Mouse (Mus musculus) limb, embryonic 10.5 days (tissue): Measurements from ENCODE around the gene BC030870. TPM values are rescaled to one million over a fixed set of nuclear protein-coding genes. Genes with fewer than 3 reads are reported as not detected.

Experiments used
- DNase-seq: peaks from one replicate; pipeline ENCODE4 v3.0.0-alpha.2; 2017; ENCODE audit warnings: low spot score
- H3K27ac ChIP-seq: fragments of 300-500 bp; sonication (generic); 2 replicates; pipeline ENCODE4 v1.5.1; 2016; ENCODE audit warnings: mild to moderate bottlenecking
- H3K27me3 ChIP-seq: fragments of 300-500 bp; sonication (generic); 2 replicates; pipeline ENCODE4 v1.6.1; 2016; ENCODE audit warnings: low read depth, mild to moderate bottlenecking; ENCODE audit not compliant: poor library complexity, severe bottlenecking
- H3K36me3 ChIP-seq: fragments of 300-500 bp; sonication (generic); 2 replicates; pipeline ENCODE4 v1.6.1; 2016; ENCODE audit warnings: mild to moderate bottlenecking, moderate library complexity
- H3K4me1 ChIP-seq: fragments of 300-500 bp; sonication (generic); 2 replicates; pipeline ENCODE4 v1.6.1; 2016
- H3K4me3 ChIP-seq: fragments of 300-500 bp; sonication (generic); 2 replicates; pipeline ENCODE4 v1.5.1; 2016; ENCODE audit warnings: mild to moderate bottlenecking, moderate library complexity
- H3K9me3 ChIP-seq: fragments of 300-500 bp; sonication (generic); replicated peaks from 2 replicates; pipeline ENCODE4 v1.6.1; 2016; ENCODE audit warnings: mild to moderate bottlenecking
- WGBS: fragments of 180-500 bp; shearing (Covaris S2); methylation state at CpG from one replicate; pipeline ENCODE4 v1.1.7; 2016; 5-methylcytosine and 5-hydroxymethylcytosine counted together
- polyA plus RNA-seq: library from polyadenylated mRNA; unstranded; fragments of >200 nt; fragmentation: Nextera tagmentation; extraction: Ambion mirVana; gene quantifications from 2 replicates; pipeline ENCODE4 v1.2.1, GENCODE M21; 2016

BC030870 gene
- polyA plus RNA-seq, 1 experiment from 2014 or later: not detected

- Histone ChIP-seq H3K4me3 (no peak overlapping the region), H3K27me3 (no peaks in the 10 kb centered on the region), H3K36me3 (no peaks in the 10 kb centered on the region), H3K9me3 (no peaks in the 10 kb centered on the region), H3K4me1 (no peaks in the 10 kb centered on the region), H3K27ac (no peak overlapping the region)
- DNase-seq: no peak
- WGBS: 95% methylated on average over 25 of the region's 25 CpGs
These were observed 21.2 kb downstream of the BC030870 start for GRCm38 (mm10) chr8:65107936-65108718.

GRCm38 (mm10) chr8:65104041-65104440 lies 25.3 kb downstream of the BC030870 start:
- Histone ChIP-seq H3K36me3 (no peaks in the 10 kb centered on the region), H3K9me3 (no peaks in the 10 kb centered on the region), H3K4me3 (no peak overlapping the region), H3K27ac (no peak overlapping the region), H3K4me1 (no peaks in the 10 kb centered on the region), H3K27me3 (no peaks in the 10 kb centered on the region)
- DNase-seq: no peak
- WGBS: 75% methylated on average over 4 of the region's 4 CpGs

GRCm38 (mm10) chr8:65103632-65104031 lies 25.7 kb downstream of the BC030870 start:
- Histone ChIP-seq H3K36me3 (no peaks in the 10 kb centered on the region), H3K4me3 (no peak overlapping the region), H3K27me3 (no peaks in the 10 kb centered on the region), H3K27ac (no peak overlapping the region), H3K9me3 (no peaks in the 10 kb centered on the region), H3K4me1 (no peaks in the 10 kb centered on the region)
- 97% methylated on average over 7 of the region's 7 CpGs for WGBS
- no peak for DNase-seq

GRCm38 (mm10) chr8:65099735-65100134 lies 29.6 kb downstream of the BC030870 start:
- no peaks in the 10 kb centered on the region for H3K4me1 ChIP-seq
- no peaks in the 10 kb centered on the region for H3K27me3 ChIP-seq
- H3K27ac ChIP-seq: no peak overlapping the region
- 77% methylated on average over 3 of the region's 3 CpGs for WGBS
- H3K36me3 ChIP-seq: no peaks in the 10 kb centered on the region
- H3K9me3 ChIP-seq: no peaks in the 10 kb centered on the region
- no peak for DNase-seq
- no peak overlapping the region for H3K4me3 ChIP-seq

- no peak overlapping the region for H3K27ac ChIP-seq
- H3K4me1 ChIP-seq: no peaks in the 10 kb centered on the region
- 81% methylated on average over 7 of the region's 7 CpGs for WGBS
- no peaks in the 10 kb centered on the region for H3K36me3 ChIP-seq
- no peaks in the 10 kb centered on the region for H3K27me3 ChIP-seq
- DNase-seq: no peak
- no peak overlapping the region for H3K4me3 ChIP-seq
- no peaks in the 10 kb centered on the region for H3K9me3 ChIP-seq
These were observed 31.5 kb downstream of the BC030870 start for GRCm38 (mm10) chr8:65097760-65098415.

GRCm38 (mm10) chr8:65089781-65090180 lies 39.6 kb downstream of the BC030870 start:
- Histone ChIP-seq H3K4me1 (no peaks in the 10 kb centered on the region), H3K9me3 (no peaks in the 10 kb centered on the region), H3K36me3 (no peaks in the 10 kb centered on the region), H3K4me3 (no peak overlapping the region), H3K27ac (no peak overlapping the region), H3K27me3 (no peaks in the 10 kb centered on the region)
- DNase-seq: no peak
- 83% methylated on average over 7 of the region's 7 CpGs for WGBS

- DNase-seq: no peak
- Histone ChIP-seq H3K36me3 (no peaks in the 10 kb centered on the region), H3K4me3 (no peak overlapping the region), H3K9me3 (no peaks in the 10 kb centered on the region), H3K27ac (no peak overlapping the region), H3K27me3 (no peaks in the 10 kb centered on the region), H3K4me1 (no peaks in the 10 kb centered on the region)
- WGBS: 91% methylated on average over 12 of the region's 12 CpGs
These were observed 41.2 kb downstream of the BC030870 start for GRCm38 (mm10) chr8:65088120-65088519.

GRCm38 (mm10) chr8:65087711-65088110 lies 41.7 kb downstream of the BC030870 start:
- DNase-seq: no peak
- no peak overlapping the region for H3K4me3 ChIP-seq
- H3K9me3 ChIP-seq: no peaks in the 10 kb centered on the region
- H3K27ac ChIP-seq: no peak overlapping the region
- H3K27me3 ChIP-seq: no peaks in the 10 kb centered on the region
- no peaks in the 10 kb centered on the region for H3K4me1 ChIP-seq
- whole genome bisulfite sequencing: 88% methylated on average over 8 of the region's 8 CpGs
- H3K36me3 ChIP-seq: no peaks in the 10 kb centered on the region

GRCm38 (mm10) chr8:65085680-65086079 lies 43.7 kb downstream of the BC030870 start:
- no peaks in the 10 kb centered on the region for H3K27me3 ChIP-seq
- DNase-seq: no peak
- H3K27ac ChIP-seq: no peak overlapping the region
- no peaks in the 10 kb centered on the region for H3K36me3 ChIP-seq
- H3K4me1 ChIP-seq: no peaks in the 10 kb centered on the region
- no peak overlapping the region for H3K4me3 ChIP-seq
- 83% methylated on average over 2 of the region's 2 CpGs for WGBS
- no peaks in the 10 kb centered on the region for H3K9me3 ChIP-seq

GRCm38 (mm10) chr8:65080731-65081130 lies 48.6 kb downstream of the BC030870 start:
- H3K4me3 ChIP-seq: no peak overlapping the region
- no peak for DNase-seq
- no peaks in the 10 kb centered on the region for H3K27me3 ChIP-seq
- H3K4me1 ChIP-seq: no peaks in the 10 kb centered on the region
- no peaks in the 10 kb centered on the region for H3K36me3 ChIP-seq
- H3K9me3 ChIP-seq: no peaks in the 10 kb centered on the region
- 90% methylated on average over 9 of the region's 9 CpGs for WGBS
- H3K27ac ChIP-seq: no peak overlapping the region

GRCm38 (mm10) chr8:65074733-65075132 lies 54.6 kb downstream of the BC030870 start, which contains the start of gene Gm10663:
Gene Gm10663 (plus strand): TSS chr8:65075033.
- Histone ChIP-seq H3K27ac (no peak within 1 kb of the TSS), H3K9me3 (no peaks in the 10 kb centered on the region), H3K4me1 (no peaks in the 10 kb centered on the region), H3K36me3 (no peaks in the 10 kb centered on the region), H3K4me3 (no peak within 1 kb of the TSS), H3K27me3 (no peaks in the 10 kb centered on the region)
- no peak for DNase-seq
- WGBS: 81% methylated on average over 2 of the region's 2 CpGs

GRCm38 (mm10) chr8:65070996-65071395 lies 58.4 kb downstream of the BC030870 start:
- H3K27me3 ChIP-seq: no peaks in the 10 kb centered on the region
- no peak overlapping the region for H3K27ac ChIP-seq
- peaks cover 7% of the 10 kb centered on the region for H3K4me1 ChIP-seq
- H3K9me3 ChIP-seq: no peaks in the 10 kb centered on the region
- no peaks in the 10 kb centered on the region for H3K36me3 ChIP-seq
- WGBS: 76% methylated on average over 4 of the region's 4 CpGs
- no peak for DNase-seq
- no peak overlapping the region for H3K4me3 ChIP-seq

- H3K27me3 ChIP-seq: no peaks in the 10 kb centered on the region
- 90% methylated on average over 4 of the region's 4 CpGs for WGBS
- no peak overlapping the region for H3K27ac ChIP-seq
- peaks cover 7% of the 10 kb centered on the region for H3K4me1 ChIP-seq
- no peak for DNase-seq
- H3K9me3 ChIP-seq: no peaks in the 10 kb centered on the region
- H3K4me3 ChIP-seq: no peak overlapping the region
- no peaks in the 10 kb centered on the region for H3K36me3 ChIP-seq
These were observed 60.9 kb downstream of the BC030870 start for GRCm38 (mm10) chr8:65068473-65068819.
